Mouse (Mus musculus): Measurements from ENCODE around the gene Zfp57. TPM values are rescaled to one million over a fixed set of nuclear protein-coding genes. Genes with fewer than 3 reads are reported as not detected.
A peak's percentile ranks its signal among the peaks of the same experiment; 100 is the strongest.

The Zfp57 gene
- polyA plus RNA-seq, 1 experiment from 2014 or later: 3.4 TPM

- no peaks in the 10 kb centered on the region for H3K36me3 ChIP-seq (ENCODE audit: control insufficient read depth, insufficient read depth)
- H3K27ac ChIP-seq (ENCODE audit: low read length): no peak overlapping the region
- H3K9me3 ChIP-seq (replicated peaks; ENCODE audit: control insufficient read depth, low read length): no peaks in the 10 kb centered on the region
- no peak overlapping the region for H3K4me3 ChIP-seq (ENCODE audit: low read depth, low read length)
- H3K27me3 ChIP-seq (ENCODE audit: control insufficient read depth, insufficient read depth, low read depth, low read length): no peaks in the 10 kb centered on the region
- H3K4me1 ChIP-seq (ENCODE audit: control insufficient read depth, low read depth, low read length): no peaks in the 10 kb centered on the region
- no peak overlapping the region for H3K4me2 ChIP-seq (ENCODE audit: low read depth, low read length)
- 66% methylated on average over 6 of the region's 6 CpGs for WGBS (ENCODE audit: insufficient replicate concordance)
- H3K9ac ChIP-seq (ENCODE audit: low read depth, low read length): no peak overlapping the region
- no peak for ATAC-seq (ENCODE audit: low read depth)
These were observed 29.7 kb upstream of the Zfp57 start for GRCm38 (mm10) chr17:36971172-36971850.

- 31% methylated on average over 3 of the region's 3 CpGs for WGBS (ENCODE audit: insufficient replicate concordance)
- no peak overlapping the region for H3K9ac ChIP-seq (ENCODE audit: low read depth, low read length)
- H3K27ac ChIP-seq (ENCODE audit: low read length): no peak overlapping the region
- no peaks in the 10 kb centered on the region for H3K36me3 ChIP-seq (ENCODE audit: control insufficient read depth, insufficient read depth)
- H3K4me2 ChIP-seq (ENCODE audit: low read depth, low read length): no peak overlapping the region
- H3K9me3 ChIP-seq (replicated peaks; ENCODE audit: control insufficient read depth, low read length): no peaks in the 10 kb centered on the region
- no peaks in the 10 kb centered on the region for H3K27me3 ChIP-seq (ENCODE audit: control insufficient read depth, insufficient read depth, low read depth, low read length)
- H3K4me1 ChIP-seq (ENCODE audit: control insufficient read depth, low read depth, low read length): no peaks in the 10 kb centered on the region
- no peak for ATAC-seq (ENCODE audit: low read depth)
- no peak overlapping the region for H3K4me3 ChIP-seq (ENCODE audit: low read depth, low read length)
These were observed 28.2 kb upstream of the Zfp57 start for GRCm38 (mm10) chr17:36972791-36973190.

DNA sequence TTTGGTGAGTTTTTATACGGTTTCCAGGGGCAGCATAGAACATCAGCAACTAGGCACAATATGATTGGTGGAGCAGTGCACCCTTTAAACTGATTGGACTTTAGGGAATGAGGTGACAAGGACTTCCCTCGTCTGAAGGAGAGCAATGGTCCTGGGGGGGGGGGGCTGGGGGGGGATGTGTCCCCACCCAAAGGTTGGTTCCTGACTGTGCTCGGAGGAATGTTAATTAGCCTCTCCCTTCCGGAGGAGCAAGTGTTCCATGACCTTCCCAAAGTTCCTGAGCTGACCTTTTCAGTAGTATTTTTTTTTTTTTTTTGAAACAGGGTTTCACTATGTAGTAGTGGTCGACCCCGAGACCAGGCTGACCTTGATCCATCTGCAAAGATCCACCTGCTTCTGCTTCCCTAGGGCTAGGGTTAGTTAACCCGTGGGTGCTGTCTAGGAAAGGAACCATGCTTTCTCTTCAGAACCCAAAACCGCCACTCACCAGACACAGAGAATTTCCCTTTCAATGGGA is 27.6 kb upstream of the Zfp57 start:
- no peak for ATAC-seq (ENCODE audit: low read depth)
- no peak overlapping the region for H3K4me2 ChIP-seq (ENCODE audit: low read depth, low read length)
- H3K27ac ChIP-seq (ENCODE audit: low read length): no peak overlapping the region
- no peaks in the 10 kb centered on the region for H3K4me1 ChIP-seq (ENCODE audit: control insufficient read depth, low read depth, low read length)
- no peak overlapping the region for H3K4me3 ChIP-seq (ENCODE audit: low read depth, low read length)
- H3K27me3 ChIP-seq (ENCODE audit: control insufficient read depth, insufficient read depth, low read depth, low read length): no peaks in the 10 kb centered on the region
- H3K36me3 ChIP-seq (ENCODE audit: control insufficient read depth, insufficient read depth): no peaks in the 10 kb centered on the region
- WGBS (ENCODE audit: insufficient replicate concordance): 55% methylated on average over 8 of the region's 8 CpGs
- H3K9me3 ChIP-seq (replicated peaks; ENCODE audit: control insufficient read depth, low read length): no peaks in the 10 kb centered on the region
- no peak overlapping the region for H3K9ac ChIP-seq (ENCODE audit: low read depth, low read length)

DNA sequence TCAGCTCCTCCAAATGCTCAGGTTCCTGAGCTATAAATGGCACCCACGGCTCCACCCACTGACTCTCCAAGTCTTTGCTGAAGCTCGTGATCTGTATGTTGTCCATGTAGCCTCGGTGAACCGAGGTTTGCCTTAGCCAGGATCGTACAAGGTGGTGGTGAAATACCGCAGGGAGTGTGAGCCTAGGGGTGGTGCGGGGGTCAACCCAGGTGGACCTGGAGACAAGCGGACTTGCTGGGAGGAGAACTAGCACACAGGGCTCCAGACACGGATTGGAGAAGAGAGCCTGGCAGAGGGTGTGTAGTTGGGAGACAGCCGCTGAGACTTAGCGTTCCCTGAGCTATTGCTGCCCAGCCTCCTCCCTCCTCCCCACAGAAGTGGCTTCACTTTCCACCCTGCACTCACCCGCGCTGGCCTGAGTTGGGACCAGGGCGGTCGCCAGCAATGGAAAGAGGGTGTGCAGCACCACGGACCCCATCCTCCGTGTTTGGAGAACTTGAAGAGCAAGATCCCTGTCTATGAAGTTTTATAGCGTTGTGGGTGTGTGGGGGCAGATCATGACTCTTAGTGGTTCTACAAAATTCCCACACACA is 19.6 kb upstream of the Zfp57 start, which contains the start of gene 2410137M14Rik:
TSS of gene 2410137M14Rik (minus strand) at position 17 of the 593 bp plus-strand sequence.
- Histone ChIP-seq H3K4me3 (ENCODE audit: low read depth, low read length) (no peak within 1 kb of the TSS), H3K36me3 (ENCODE audit: control insufficient read depth, insufficient read depth) (no peaks in the 10 kb centered on the region), H3K27me3 (ENCODE audit: control insufficient read depth, insufficient read depth, low read depth, low read length) (peaks cover 5% of the 10 kb centered on the region; the same call in 1 of the 2 replicates), H3K27ac (ENCODE audit: low read length) (no peak within 1 kb of the TSS), H3K9ac (ENCODE audit: low read depth, low read length) (no peak within 1 kb of the TSS), H3K4me1 (ENCODE audit: control insufficient read depth, low read depth, low read length) (no peaks in the 10 kb centered on the region), H3K4me2 (ENCODE audit: low read depth, low read length) (0 out of 2 replicates have a peak within 1 kb of the TSS, but pooled peaks have one; percentile 8), H3K9me3 (replicated peaks; ENCODE audit: control insufficient read depth, low read length) (no peaks in the 10 kb centered on the region)
- no peak for ATAC-seq (ENCODE audit: low read depth)
- 6% methylated on average over 18 of the region's 18 CpGs for WGBS (ENCODE audit: insufficient replicate concordance)

DNA sequence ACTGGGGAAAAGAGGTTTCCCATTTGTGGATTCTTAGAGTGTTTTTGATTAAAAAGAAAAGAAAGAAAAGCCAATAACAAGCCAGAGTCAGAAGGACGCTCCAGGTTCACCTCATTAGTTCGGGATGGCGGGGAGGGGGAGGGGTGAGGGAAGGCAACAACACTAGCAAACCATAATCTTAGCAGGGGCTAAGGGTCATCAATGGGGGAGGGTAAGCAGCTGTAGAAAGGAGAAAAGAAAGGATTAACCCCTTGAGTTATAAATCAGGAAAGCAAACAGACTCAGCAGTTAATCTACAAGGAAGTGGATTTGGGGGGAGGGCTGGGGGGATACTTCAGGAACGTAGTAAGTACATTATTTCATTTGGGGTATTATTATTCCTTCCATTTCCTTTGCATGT is 19.1 kb upstream of the Zfp57 start:
- no peaks in the 10 kb centered on the region for H3K36me3 ChIP-seq (ENCODE audit: control insufficient read depth, insufficient read depth)
- peaks cover 5% of the 10 kb centered on the region; the same call in 1 of the 2 replicates for H3K27me3 ChIP-seq (ENCODE audit: control insufficient read depth, insufficient read depth, low read depth, low read length)
- 0 out of 2 replicates have a peak overlapping the region, but pooled peaks have one; percentile 8 for H3K4me2 ChIP-seq (ENCODE audit: low read depth, low read length)
- H3K27ac ChIP-seq (ENCODE audit: low read length): no peak overlapping the region
- H3K9ac ChIP-seq (ENCODE audit: low read depth, low read length): no peak overlapping the region
- ATAC-seq (ENCODE audit: low read depth): no peak
- WGBS (ENCODE audit: insufficient replicate concordance): 13% methylated on average over 4 of the region's 4 CpGs
- H3K4me1 ChIP-seq (ENCODE audit: control insufficient read depth, low read depth, low read length): no peaks in the 10 kb centered on the region
- no peaks in the 10 kb centered on the region for H3K9me3 ChIP-seq (replicated peaks; ENCODE audit: control insufficient read depth, low read length)
- no peak overlapping the region for H3K4me3 ChIP-seq (ENCODE audit: low read depth, low read length)

DNA sequence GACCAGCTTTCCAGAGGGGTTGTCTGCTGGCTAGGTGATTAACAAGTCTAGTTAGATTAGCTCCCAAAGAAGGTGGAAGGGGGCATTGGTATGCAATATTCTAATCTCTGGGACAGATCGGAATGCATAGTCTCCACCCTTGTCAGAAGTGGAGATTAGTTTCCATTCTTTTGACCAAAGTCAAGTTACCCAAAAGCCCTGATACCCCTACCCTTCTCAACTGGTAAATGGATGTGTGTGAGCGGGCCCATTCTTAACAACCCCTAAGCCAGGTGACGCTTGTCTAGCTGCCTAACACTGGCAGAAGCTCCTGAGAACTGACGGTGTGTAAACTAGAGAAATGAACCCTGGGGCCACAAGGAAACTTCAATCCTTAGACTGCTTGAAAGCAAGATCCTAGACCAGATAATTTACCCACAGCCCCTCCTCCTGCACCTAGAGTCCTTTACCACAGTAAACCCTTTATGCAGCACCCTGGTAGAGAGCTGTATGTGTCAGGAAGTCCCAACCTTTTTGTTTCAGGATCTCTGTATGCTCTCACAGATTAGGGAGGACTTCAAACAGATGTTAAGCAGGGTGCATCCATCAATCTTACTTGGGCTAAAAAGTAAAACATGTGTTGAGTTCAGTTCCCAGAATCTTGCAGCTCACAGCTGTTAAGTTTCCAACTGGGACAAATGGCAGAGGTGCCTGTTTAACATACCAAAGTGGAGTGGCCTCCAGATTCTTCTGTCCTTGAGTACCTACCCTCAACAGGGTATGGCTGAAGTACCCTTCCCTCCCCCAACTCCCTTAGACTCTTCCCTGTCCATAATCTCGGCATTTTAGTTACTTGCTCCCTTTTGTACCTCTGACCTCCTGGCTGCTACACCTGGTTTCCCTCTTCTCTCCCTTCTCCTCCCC is 18.5 kb upstream of the Zfp57 start:
- ATAC-seq (ENCODE audit: low read depth): no peak
- Histone ChIP-seq H3K27ac (ENCODE audit: low read length) (no peak overlapping the region), H3K9ac (ENCODE audit: low read depth, low read length) (no peak overlapping the region), H3K4me2 (ENCODE audit: low read depth, low read length) (no peak overlapping the region), H3K9me3 (replicated peaks; ENCODE audit: control insufficient read depth, low read length) (no peaks in the 10 kb centered on the region), H3K4me3 (ENCODE audit: low read depth, low read length) (no peak overlapping the region), H3K27me3 (ENCODE audit: control insufficient read depth, insufficient read depth, low read depth, low read length) (peaks cover 8% of the 10 kb centered on the region), H3K36me3 (ENCODE audit: control insufficient read depth, insufficient read depth) (no peaks in the 10 kb centered on the region), H3K4me1 (ENCODE audit: control insufficient read depth, low read depth, low read length) (no peaks in the 10 kb centered on the region)
- 31% methylated on average over 5 of the region's 5 CpGs for WGBS (ENCODE audit: insufficient replicate concordance)

DNA sequence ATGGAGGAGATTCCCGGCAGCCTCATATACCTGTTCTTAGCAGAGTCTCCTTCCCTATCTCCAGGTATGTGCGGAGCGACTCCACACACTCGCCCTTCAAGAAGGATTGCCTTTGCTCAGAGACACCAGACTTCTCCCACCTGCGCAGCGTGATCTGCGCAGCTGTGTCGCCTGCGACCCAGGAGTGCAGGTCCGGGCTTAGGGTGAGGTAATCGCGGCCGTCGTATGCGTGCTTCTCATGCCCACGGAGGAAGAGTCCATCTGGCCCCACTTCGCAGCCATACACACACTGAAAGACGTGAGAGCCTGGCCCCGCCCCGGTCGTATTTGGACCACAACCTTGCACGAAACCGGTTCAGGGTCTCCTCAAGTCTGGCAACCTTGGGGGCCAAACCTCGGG is 12.5 kb upstream of the Zfp57 start:
- no peak overlapping the region for H3K9ac ChIP-seq (ENCODE audit: low read depth, low read length)
- no peaks in the 10 kb centered on the region for H3K9me3 ChIP-seq (replicated peaks; ENCODE audit: control insufficient read depth, low read length)
- H3K36me3 ChIP-seq (ENCODE audit: control insufficient read depth, insufficient read depth): no peaks in the 10 kb centered on the region
- H3K4me1 ChIP-seq (ENCODE audit: control insufficient read depth, low read depth, low read length): no peaks in the 10 kb centered on the region
- H3K4me3 ChIP-seq (ENCODE audit: low read depth, low read length): no peak overlapping the region
- H3K27ac ChIP-seq (ENCODE audit: low read length): no peak overlapping the region
- H3K27me3 ChIP-seq (ENCODE audit: control insufficient read depth, insufficient read depth, low read depth, low read length): peaks cover 24% of the 10 kb centered on the region
- no peak overlapping the region for H3K4me2 ChIP-seq (ENCODE audit: low read depth, low read length)
- WGBS (ENCODE audit: insufficient replicate concordance): 7% methylated on average over 24 of the region's 24 CpGs
- ATAC-seq (ENCODE audit: low read depth): no peak

DNA sequence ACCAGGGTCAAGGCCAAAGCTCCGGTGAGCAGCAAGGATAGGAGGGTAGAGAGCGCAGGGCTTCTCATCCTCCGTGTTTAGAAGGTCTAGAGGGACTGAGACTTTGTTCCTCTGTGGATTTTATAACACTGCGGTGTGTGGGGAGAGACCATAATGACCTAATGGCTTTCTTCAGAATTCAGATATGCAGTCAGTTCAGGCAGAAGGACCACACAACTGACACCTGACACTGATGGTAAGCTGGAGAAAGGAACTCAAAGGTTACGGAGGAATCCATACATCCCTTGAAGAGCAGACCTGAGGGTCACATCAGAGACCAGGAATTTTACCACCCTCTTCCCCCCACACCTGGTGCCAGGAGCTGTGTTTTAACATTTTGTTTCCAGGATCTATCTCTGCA is 11.5 kb upstream of the Zfp57 start, which contains the start of gene H2-M5:
TSS of gene H2-M5 (minus strand) at position 101 of the 400 bp plus-strand sequence.
- Histone ChIP-seq H3K4me2 (ENCODE audit: low read depth, low read length) (no peak within 1 kb of the TSS), H3K4me3 (ENCODE audit: low read depth, low read length) (no peak within 1 kb of the TSS), H3K27me3 (ENCODE audit: control insufficient read depth, insufficient read depth, low read depth, low read length) (peaks cover 24% of the 10 kb centered on the region), H3K9ac (ENCODE audit: low read depth, low read length) (no peak within 1 kb of the TSS), H3K36me3 (ENCODE audit: control insufficient read depth, insufficient read depth) (no peaks in the 10 kb centered on the region), H3K9me3 (replicated peaks; ENCODE audit: control insufficient read depth, low read length) (no peaks in the 10 kb centered on the region), H3K4me1 (ENCODE audit: control insufficient read depth, low read depth, low read length) (no peaks in the 10 kb centered on the region), H3K27ac (ENCODE audit: low read length) (no peak within 1 kb of the TSS)
- 31% methylated on average over 5 of the region's 5 CpGs for WGBS (ENCODE audit: insufficient replicate concordance)
- no peak for ATAC-seq (ENCODE audit: low read depth)
